ENCODE assay signal across 9 mouse cellular contexts in genomic region chr7:101297023-101297405, GRCm38 (mm10). TPM values are rescaled to one million over a fixed set of nuclear protein-coding genes. Genes with fewer than 3 reads are reported as not detected.
DNase-seq lines count a peak whose midpoint lies in the region; ATAC-seq lines count a peak whose summit lies in the region.
"Had no signal": no experiment of that assay in that cellular context is flagged by ENCODE, and none has a peak within 500 bp of the region (broad histone marks: within the 10 kb centered on the region; RNA-seq: fewer than 3 reads in every experiment).

No protein-coding gene starts in this region.

- peak overlapping the region; percentile 35 for H3K4me3 ChIP-seq in heart, embryonic 15.5 days
- peak overlapping the region; percentile 39 for H3K4me3 ChIP-seq in hindbrain, embryonic 15.5 days
- peak overlapping the region; percentile 31 for H3K4me3 ChIP-seq in midbrain, embryonic 14.5 days (replicated peaks; ENCODE audit: low read depth, low read length)

- no peak for ATAC-seq in heart, embryonic 15.5 days (replicated peaks; ENCODE audit: insufficient number of reproducible peaks, insufficient read depth, low FRiP score, low read depth)
- ATAC-seq in hindbrain, embryonic 15.5 days (ENCODE audit: low FRiP score, low read depth) = no peak
- 0 out of 2 replicates have a peak, but pooled peaks have one; percentile 3 for ATAC-seq in midbrain, embryonic 14.5 days (ENCODE audit: low FRiP score, low TSS enrichment)

- H3K27ac ChIP-seq in heart, embryonic 15.5 days = no peak overlapping the region
- H3K27ac ChIP-seq in hindbrain, embryonic 15.5 days (replicated peaks) = peak overlapping the region; percentile 77
- peak overlapping the region; percentile 60; the same call in 1 of the 2 replicates for H3K27ac ChIP-seq in midbrain, embryonic 14.5 days (replicated peaks; ENCODE audit: low read depth, low read length)
- H3K27ac ChIP-seq: macrophage had no signal

- peak overlapping the region; percentile 42 for H3K9ac ChIP-seq in heart, embryonic 15.5 days
- H3K9ac ChIP-seq in hindbrain, embryonic 15.5 days = peak overlapping the region; percentile 45
- H3K9ac ChIP-seq in midbrain, embryonic 14.5 days (replicated peaks; ENCODE audit: low read length) = peak overlapping the region; percentile 51

- peaks cover 7% of the 10 kb centered on the region; the same call in 1 of the 2 replicates for H3K36me3 ChIP-seq in heart, embryonic 15.5 days
- no peaks in the 10 kb centered on the region for H3K36me3 ChIP-seq in hindbrain, embryonic 15.5 days
- no peaks in the 10 kb centered on the region for H3K36me3 ChIP-seq in midbrain, embryonic 14.5 days (ENCODE audit: control insufficient read depth, insufficient read depth, low read length)

- WGBS in heart, embryonic 15.5 days = 41% methylated on average over 8 of the region's 8 CpGs
- WGBS in hindbrain, embryonic 15.5 days = 22% methylated on average over 8 of the region's 8 CpGs
- WGBS in midbrain, embryonic 14.5 days = 26% methylated on average over 8 of the region's 8 CpGs

- H3K4me1 ChIP-seq in heart, embryonic 15.5 days (replicated peaks) = peaks cover 31% of the 10 kb centered on the region
- peaks cover 27% of the 10 kb centered on the region for H3K4me1 ChIP-seq in hindbrain, embryonic 15.5 days (replicated peaks)
- H3K4me1 ChIP-seq in midbrain, embryonic 14.5 days (ENCODE audit: control insufficient read depth, insufficient read depth, low read length) = peaks cover 9% of the 10 kb centered on the region; the same call in 1 of the 2 replicates

- H3K4me2 ChIP-seq in heart, embryonic 15.5 days = peak overlapping the region; percentile 66
- H3K4me2 ChIP-seq in hindbrain, embryonic 15.5 days = peak overlapping the region; percentile 74
- peak overlapping the region; percentile 58 for H3K4me2 ChIP-seq in midbrain, embryonic 14.5 days (ENCODE audit: low read length)

- H3K27me3 ChIP-seq in heart, embryonic 15.5 days = 0 out of 2 replicates have a peak, but pooled peaks cover 6% of the 10 kb centered on the region
- H3K27me3 ChIP-seq in hindbrain, embryonic 15.5 days = peaks cover 15% of the 10 kb centered on the region
- peaks cover 10% of the 10 kb centered on the region; the same call in 1 of the 2 replicates for H3K27me3 ChIP-seq in midbrain, embryonic 14.5 days (ENCODE audit: control insufficient read depth, insufficient read depth, low read length)

- no peaks in the 10 kb centered on the region for H3K9me3 ChIP-seq in heart, embryonic 15.5 days (replicated peaks)
- no peaks in the 10 kb centered on the region for H3K9me3 ChIP-seq in hindbrain, embryonic 15.5 days
- H3K9me3 ChIP-seq in midbrain, embryonic 14.5 days (ENCODE audit: control insufficient read depth, low read length) = no peaks in the 10 kb centered on the region

- DNase-seq in heart, adult 18-20 months = no peak
- DNase-seq in cerebellum, adult 9-11 months = peak; percentile 82
- no peak for DNase-seq in midbrain, embryonic 14.5 days
- DNase-seq in retina, postnatal 1 day = no peak
- DNase-seq in left cerebral cortex, adult 9 months (ENCODE audit: low spot score in 2 of 2) = no peak
- DNase-seq in lung, adult 18-20 months = no peak

RNA-seq across cellular contexts. Expression of gene Atg16l2, which starts 5.0 kb away (rescaled TPM):
- 28.1 and 30.5 TPM in 2 replicates for polyA plus RNA-seq in heart, embryonic 15.5 days (2015; fragmentation: Nextera tagmentation; extraction: Ambion mirVana)
- 1 to 10 TPM; 5.5 to 7.4 TPM for total RNA-seq in heart, adult 18-20 months (2021)
- 27.4 and 31.1 TPM in 2 replicates for polyA plus RNA-seq in hindbrain, embryonic 15.5 days (2015; fragmentation: Nextera tagmentation; extraction: Ambion mirVana)
- 17.6 and 20.6 TPM in 2 replicates for polyA plus RNA-seq in midbrain, embryonic 14.5 days (2014; fragmentation: Nextera tagmentation; extraction: Ambion mirVana)

RNA-seq across cellular contexts. Expression of gene Stard10, which starts 19.9 kb away (rescaled TPM):
- 25.0 and 32.9 TPM in 2 replicates for polyA plus RNA-seq in heart, embryonic 15.5 days (2015; fragmentation: Nextera tagmentation; extraction: Ambion mirVana)
- 10 to 100 TPM; 68.5 to 72.5 TPM for total RNA-seq in heart, adult 18-20 months (2021)
- polyA plus RNA-seq in hindbrain, embryonic 15.5 days (2015; fragmentation: Nextera tagmentation; extraction: Ambion mirVana) = 10.8 and 11.8 TPM in 2 replicates
- 8.8 and 8.9 TPM in 2 replicates for polyA plus RNA-seq in midbrain, embryonic 14.5 days (2014; fragmentation: Nextera tagmentation; extraction: Ambion mirVana)

RNA-seq across cellular contexts. Expression of gene Arap1, which starts 50.9 kb away (rescaled TPM):
- 23.5 and 38.4 TPM in 2 replicates for polyA plus RNA-seq in heart, embryonic 15.5 days (2015; fragmentation: Nextera tagmentation; extraction: Ambion mirVana)
- 10 to 100 TPM; 31.3 to 35.1 TPM for total RNA-seq in heart, adult 18-20 months (2021)
- 10.6 and 11.0 TPM in 2 replicates for polyA plus RNA-seq in hindbrain, embryonic 15.5 days (2015; fragmentation: Nextera tagmentation; extraction: Ambion mirVana)
- polyA plus RNA-seq in midbrain, embryonic 14.5 days (2014; fragmentation: Nextera tagmentation; extraction: Ambion mirVana) = 2.0 and 8.7 TPM in 2 replicates
